Mouse (Mus musculus) thymus, adult 2 months (tissue): ENCODE data around the gene Tnrc6b.
A peak's percentile ranks its signal among the peaks of the same experiment; 100 is the strongest.

Experiments used
- CTCF ChIP-seq: fragments of 200-500 bp; IDR thresholded peaks from 2 replicates; pipeline ENCODE4 v1.5.1; 2012; ENCODE audit warnings: mild to moderate bottlenecking, control low read depth, low read length, moderate library complexity, borderline replicate concordance; ENCODE audit not compliant: control insufficient read depth, poor library complexity, insufficient read depth; ENCODE audit errors: extremely low read depth
- POLR2A ChIP-seq: fragments of 200-500 bp; IDR thresholded peaks from 2 replicates; pipeline ENCODE4 v1.6.1; 2012; ENCODE audit warnings: mild to moderate bottlenecking, low read length, control low read depth, moderate library complexity; ENCODE audit not compliant: control insufficient read depth, poor library complexity, insufficient read depth; ENCODE audit errors: extremely low read depth

GRCm38 (mm10) chr15:80694125-80694910, 16.8 kb upstream of the Tnrc6b start:
- TF ChIP-seq CTCF (peak; percentile 81), POLR2A (no peak)
